Mouse (Mus musculus) frontal cortex, adult (tissue): ENCODE data around the gene Hmg20b.

ENCODE experiments used
- ATAC-seq: cut with Nextera tagmentation; 2 replicates; pipeline ENCODE4 v1.9.2; 2017; ENCODE audit warnings: mild to moderate bottlenecking, moderate library complexity, mixed read lengths; ENCODE audit not compliant: low TSS enrichment

The Hmg20b gene

GRCm38 (mm10) chr10:81326858-81327257 lies 23.4 kb downstream of the Hmg20b start:
- ATAC-seq, result no peak

GRCm38 (mm10) chr10:81325781-81326180 lies 24.5 kb downstream of the Hmg20b start:
- no peak for ATAC-seq

GRCm38 (mm10) chr10:81325176-81325575 lies 25.1 kb downstream of the Hmg20b start:
- ATAC-seq, result no peak

DNA sequence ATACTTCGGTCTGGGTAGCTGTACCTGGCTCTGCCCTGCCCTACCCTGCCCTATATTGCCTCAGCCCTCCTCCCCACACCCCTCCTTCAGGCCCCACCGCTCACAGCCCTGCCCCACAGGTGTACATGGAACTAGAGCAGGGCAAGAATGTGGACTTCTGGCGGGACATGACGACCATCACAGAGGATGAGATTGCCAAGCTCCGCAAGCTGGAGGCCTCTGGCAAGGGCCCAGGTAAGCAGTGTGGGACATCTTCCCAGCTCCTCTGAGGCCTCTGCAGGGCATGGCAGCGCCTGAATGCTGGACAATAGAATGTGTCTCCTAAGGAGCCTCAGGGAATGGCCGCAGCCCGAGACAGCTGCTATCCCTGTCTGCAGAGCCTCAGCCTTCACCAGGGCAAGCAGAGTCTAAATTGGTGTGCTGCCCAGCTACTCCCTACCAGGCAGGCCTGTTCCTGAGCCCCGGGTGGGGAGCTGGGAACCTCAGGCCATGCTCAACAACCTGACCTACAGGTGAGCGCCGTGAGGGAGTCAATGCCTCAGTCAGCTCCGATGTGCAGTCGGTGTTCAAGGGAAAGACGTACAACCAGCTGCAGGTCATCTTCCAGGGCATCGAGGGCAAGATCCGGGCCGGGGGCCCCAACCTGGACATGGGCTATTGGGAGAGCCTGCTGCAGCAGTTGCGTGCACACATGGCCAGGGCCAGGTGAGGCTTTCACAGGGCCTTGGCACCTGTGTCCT lies 26.3 kb downstream of the Hmg20b start:
- no peak for ATAC-seq

DNA sequence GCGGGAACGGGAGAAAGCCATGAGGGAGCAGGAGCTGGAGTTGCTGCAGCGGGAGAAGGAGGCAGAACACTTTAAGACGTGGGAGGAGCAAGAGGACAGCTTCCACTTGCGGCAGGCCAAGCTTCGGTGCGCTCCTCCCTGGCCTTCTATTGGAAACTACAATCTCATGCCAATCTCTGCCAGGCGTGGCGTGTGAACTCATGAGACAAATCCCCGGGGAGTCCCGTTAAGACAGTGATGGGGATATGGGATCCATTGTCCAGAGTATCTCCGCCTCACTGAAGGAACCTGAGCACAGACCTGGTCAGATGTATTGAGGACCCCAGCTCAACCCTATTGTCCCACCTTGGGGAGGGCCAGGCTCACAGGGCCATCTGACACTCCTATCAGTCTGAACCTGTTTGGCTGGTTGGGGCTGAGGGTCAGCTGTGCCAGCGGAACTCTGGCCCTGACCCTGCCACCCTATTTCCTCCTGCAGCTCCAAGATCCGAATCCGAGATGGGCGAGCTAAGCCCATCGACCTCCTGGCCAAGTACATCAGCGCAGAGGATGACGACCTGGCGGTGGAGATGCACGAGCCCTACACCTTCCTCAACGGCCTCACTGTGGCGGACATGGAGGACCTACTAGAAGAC lies 27.0 kb downstream of the Hmg20b start:
- ATAC-seq, result no peak

DNA sequence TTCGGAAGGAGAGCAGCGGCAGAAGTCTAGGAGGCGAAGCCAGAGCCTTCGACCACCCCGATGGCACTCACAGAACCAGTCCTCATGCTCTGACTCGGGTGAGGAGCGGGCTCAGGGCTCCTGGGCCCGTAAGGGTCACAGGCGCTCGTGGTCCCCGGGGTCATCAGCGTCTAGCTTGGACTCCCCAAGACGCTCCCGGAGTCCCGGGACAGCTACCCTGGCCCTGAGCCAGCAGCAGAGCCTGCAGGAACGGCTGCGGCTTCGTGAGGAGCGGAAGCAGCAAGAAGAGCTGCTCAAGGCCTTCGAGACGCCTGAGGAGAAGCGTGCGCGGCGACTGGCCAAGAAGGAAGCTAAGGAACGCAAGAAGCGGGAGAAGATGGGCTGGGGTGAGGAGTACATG lies 27.8 kb downstream of the Hmg20b start:
- no peak for ATAC-seq

- no peak for ATAC-seq
Observed at GRCm38 (mm10) chr10:81321436-81321835, 28.8 kb downstream of the Hmg20b start.

DNA sequence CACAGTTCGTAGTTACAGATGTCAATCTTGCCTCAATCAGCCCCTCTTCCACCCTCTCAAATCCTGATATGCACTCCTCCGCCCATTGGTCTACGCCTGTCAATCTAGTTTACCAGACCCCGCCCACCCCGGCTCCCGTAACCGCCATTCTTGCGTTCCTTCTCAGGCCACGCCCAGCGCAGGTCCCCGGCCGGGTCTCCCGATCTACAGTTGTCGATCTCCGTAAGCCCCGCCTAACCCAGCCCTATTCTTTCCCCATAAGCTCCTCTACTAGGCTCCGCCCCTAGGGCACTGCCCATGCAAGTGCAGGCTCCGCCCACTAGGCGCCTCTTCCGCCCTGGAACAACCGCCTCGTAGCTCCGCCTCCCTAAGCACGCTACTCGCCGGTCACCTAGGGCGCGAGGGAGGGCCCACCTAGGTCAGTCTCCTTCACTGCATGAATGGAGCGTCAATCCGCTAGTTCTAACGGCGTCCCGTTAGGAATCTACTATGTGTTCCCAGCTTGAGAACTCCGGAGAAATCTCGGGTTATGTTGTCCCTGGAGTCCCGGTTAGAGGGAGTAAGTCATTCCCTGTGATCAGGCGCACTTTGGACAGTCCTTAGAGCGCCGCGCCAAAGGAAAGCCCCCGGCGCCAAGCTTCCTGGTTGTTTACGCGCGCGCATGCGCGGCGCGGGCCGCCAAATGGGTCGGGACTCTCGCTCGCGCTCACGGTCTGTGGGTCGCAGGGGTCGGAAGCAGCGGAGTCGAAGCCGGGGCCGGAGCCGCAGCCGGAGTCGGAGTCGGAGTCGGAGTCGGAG lies 29.5 kb downstream of the Hmg20b start, which contains the start of gene Cactin:
TSS of gene Cactin (plus strand) at position 554 of the 798 bp plus-strand sequence.
- ATAC-seq, result peak; percentile 78

- ATAC-seq, result peak; percentile 24; the same call in 1 of the 2 replicates
Observed at GRCm38 (mm10) chr10:81319741-81320549, 30.3 kb downstream of the Hmg20b start.

DNA sequence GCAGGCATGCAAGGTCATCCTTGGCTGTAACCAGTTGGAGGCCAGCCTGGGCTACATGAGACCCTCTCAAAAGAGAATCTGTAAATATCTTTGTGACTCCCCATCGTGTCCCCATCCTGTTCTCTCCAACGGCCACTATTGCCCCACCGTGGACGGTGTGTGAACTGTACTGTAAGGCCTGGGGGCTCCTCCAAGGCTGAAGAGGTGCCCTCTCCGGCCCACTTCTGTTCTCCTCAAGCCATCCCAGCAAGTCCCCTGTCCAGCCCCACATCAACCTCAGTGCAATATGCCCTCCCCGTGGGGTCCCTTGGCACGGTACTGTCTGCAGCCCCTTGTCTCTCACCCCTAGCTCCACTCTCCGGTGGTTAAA lies 31.0 kb downstream of the Hmg20b start:
- ATAC-seq, result no peak

DNA sequence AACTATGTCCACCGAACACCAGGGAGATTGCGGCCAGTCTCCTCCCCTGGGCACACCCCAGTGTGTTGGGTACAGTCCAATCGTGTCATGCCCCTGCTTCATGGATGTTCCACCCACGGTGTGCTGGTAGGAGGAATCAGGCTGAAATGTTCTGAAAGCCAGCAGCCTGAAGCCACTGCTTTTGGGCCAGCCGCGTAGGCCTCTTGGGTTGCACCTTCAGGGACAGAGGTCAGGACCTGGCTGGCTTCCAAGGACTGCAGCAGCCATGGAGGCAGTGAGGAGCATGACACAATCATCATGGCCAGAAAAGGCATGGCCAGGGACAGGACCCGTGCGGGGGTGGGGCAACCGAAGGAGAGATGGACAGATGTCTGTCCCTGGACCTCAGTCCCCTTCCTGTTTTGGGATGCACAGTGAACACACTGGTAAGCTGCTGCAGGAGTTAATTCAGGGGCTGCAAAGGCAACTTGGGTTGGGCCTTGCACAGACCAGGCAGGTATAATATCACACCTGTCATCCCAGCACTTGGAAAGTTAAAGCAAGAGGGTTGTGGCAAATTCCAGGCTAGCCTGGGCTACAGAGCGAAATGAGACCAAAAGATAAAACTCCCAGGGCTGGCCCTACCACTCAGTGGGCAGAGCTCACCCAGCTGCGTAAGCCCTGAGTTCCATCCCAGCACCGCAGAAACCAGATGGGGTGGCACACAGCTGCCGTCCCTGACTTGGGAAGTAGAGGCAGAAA lies 31.5 kb downstream of the Hmg20b start:
- no peak for ATAC-seq

- no peak for ATAC-seq
Observed at GRCm38 (mm10) chr10:81317273-81317672, 33.0 kb downstream of the Hmg20b start.

GRCm38 (mm10) chr10:81316338-81317060 lies 33.8 kb downstream of the Hmg20b start:
- no peak for ATAC-seq

GRCm38 (mm10) chr10:81315587-81315986 lies 34.7 kb downstream of the Hmg20b start:
- no peak for ATAC-seq

DNA sequence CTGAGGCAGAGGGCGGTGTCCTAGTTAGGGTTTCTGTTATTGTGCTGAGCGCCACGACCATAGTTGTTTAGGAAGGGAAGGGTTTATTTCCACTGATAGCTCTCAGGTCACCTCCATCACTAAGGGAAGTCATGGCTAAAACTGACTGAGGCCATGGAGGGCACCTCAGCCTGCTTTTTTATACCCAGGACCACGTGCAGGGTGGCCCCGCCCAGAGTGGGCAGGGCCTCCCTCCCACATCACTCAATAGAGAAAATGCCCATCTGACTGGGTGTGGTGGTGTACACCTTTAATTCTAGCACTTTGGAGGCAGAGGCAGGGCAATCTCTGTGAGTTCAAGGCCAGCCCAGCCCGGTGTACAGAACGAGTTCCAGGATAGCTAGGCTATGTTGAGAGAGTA lies 36.1 kb downstream of the Hmg20b start:
- no peak for ATAC-seq

- ATAC-seq, result no peak
Observed at GRCm38 (mm10) chr10:81313581-81313980, 36.7 kb downstream of the Hmg20b start.

DNA sequence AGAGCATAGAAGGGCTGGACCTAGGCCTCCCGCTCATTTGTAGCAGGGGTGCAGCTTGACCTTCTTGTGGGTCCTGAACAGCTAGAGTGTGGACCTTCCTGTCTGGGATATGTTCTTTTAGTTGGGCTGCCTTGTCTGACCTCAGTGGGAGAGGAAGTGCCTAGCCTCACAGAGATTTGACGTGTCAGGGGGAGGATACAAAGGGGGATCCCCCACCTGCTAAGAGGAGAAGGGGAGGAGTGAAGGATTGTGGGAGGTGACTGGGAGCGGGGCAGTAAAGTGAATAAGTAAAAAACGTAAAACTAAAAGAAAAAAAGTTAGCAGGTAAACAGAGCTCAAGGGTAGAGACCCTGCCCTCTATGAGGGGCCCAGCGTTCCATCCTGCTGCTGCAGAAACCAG lies 40.7 kb downstream of the Hmg20b start:
- ATAC-seq, result no peak

DNA sequence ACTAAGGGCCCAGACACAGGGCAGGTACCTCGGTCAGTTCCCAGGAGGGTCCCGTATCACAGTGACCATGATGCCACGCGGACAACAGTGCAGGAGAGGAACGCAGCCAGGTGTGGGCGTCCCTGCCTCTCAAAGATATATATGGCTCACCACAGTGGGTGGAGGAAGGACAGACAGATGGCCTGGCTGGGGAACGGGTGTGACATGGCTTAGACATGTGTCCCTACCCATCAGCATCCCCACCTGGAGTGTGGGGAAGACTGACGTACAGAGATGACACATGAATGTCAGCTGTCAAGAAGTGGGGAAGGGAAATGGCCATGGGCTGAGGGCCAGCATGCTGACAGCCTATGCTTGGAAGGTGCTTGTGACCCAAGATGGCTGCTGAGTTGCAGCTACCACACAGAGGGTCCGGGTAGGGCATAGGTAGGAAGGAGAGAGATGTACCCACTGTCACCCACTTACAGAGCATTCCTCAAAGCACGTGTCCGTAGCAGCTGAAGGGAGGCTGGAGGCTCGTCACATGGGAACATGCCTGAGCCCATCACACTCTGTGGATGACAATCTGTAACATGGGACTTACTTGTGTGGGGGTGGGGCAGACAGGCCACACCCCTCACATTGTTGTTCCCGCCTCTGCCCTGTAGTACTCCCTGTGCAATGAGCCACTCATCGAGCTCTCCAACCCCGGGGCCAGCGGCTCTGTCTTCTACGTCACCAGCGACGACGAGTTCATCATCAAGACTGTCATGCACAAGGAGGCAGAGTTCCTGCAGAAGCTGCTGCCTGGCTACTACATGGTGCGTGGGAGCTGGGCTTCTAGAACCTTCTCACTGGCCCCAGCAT lies 43.2 kb downstream of the Hmg20b start:
- ATAC-seq, result peak; percentile 39

- ATAC-seq, result no peak
Observed at GRCm38 (mm10) chr10:81306173-81306668, 44.1 kb downstream of the Hmg20b start.
